Mouse (Mus musculus): ENCODE measurements around the gene Rpl35. TPM values are rescaled to one million over a fixed set of nuclear protein-coding genes. Genes with fewer than 3 reads are reported as not detected.

Gene Rpl35
- polyA plus RNA-seq, 1 experiment from 2014 or later, result 1,382 TPM

DNA sequence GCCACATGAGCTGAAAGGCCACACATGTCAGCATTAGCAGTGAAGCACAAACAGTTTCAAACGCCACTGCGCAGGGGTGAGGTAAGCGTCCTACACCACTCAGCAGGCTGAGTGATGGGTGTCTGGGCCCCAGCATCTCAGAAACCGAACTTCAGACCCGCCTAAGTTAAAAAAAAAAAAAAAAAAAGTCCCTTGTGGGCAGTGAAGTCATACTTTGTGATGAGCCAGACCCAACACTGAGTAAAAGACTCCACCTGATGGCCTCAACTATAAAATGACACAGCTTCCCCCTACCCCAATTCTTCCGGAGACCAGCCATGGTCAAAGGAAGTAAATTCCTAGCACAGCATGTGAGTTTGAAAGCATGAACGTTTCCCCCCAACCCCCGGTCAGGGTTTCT is 2.3 kb downstream of the Rpl35 start:
- no peaks in the 10 kb centered on the region for H3K27me3 ChIP-seq (replicated peaks; ENCODE audit: control insufficient read depth, insufficient read depth, low read length)
- H3K9me3 ChIP-seq (ENCODE audit: control insufficient read depth, low read length), result no peaks in the 10 kb centered on the region
- peak overlapping the region; percentile 79 for H3K4me3 ChIP-seq (ENCODE audit: low read depth, low read length)
- DNase-seq (ENCODE audit: low spot score), result no peak
- WGBS, result 32% methylated on average over 8 of the region's 8 CpGs
- no peak for ATAC-seq (replicated peaks; ENCODE audit: low FRiP score)
- peaks cover 41% of the 10 kb centered on the region for H3K36me3 ChIP-seq (ENCODE audit: control insufficient read depth, insufficient read depth, low read length)
- peak overlapping the region; percentile 78 for H3K27ac ChIP-seq (ENCODE audit: low read depth, low read length)
- H3K4me2 ChIP-seq, result peak overlapping the region; percentile 67
- peak overlapping the region; percentile 94 for H3K9ac ChIP-seq (ENCODE audit: low read depth, low read length)
- peaks cover 42% of the 10 kb centered on the region for H3K4me1 ChIP-seq (replicated peaks; ENCODE audit: control insufficient read depth, insufficient read depth, low read length)

DNA sequence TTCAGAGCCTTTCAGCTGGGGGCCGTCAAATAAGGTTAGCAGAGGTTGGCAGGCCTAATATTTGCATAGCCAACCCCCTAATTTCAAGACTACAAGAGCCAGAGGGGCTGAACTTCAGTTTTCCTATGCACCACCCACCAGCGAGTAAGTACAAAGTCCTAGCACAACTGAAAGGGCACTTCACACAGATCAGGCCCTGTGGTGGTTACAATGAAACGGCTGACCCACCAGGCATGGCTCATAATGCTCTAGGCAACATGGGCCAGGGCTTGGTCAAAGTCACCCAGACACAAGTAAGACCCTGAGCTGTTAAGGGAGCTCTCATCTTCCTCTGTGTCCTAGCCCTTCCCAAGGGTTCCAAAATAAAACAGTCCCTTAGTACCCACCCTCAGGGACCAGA is 3.6 kb downstream of the Rpl35 start:
- H3K9ac ChIP-seq (ENCODE audit: low read depth, low read length), result peak overlapping the region; percentile 46; the same call in 1 of the 2 replicates
- H3K36me3 ChIP-seq (ENCODE audit: control insufficient read depth, insufficient read depth, low read length), result peaks cover 41% of the 10 kb centered on the region
- WGBS, result 74% methylated on average over 3 of the region's 3 CpGs
- peak overlapping the region; percentile 73 for H3K27ac ChIP-seq (ENCODE audit: low read depth, low read length)
- H3K27me3 ChIP-seq (replicated peaks; ENCODE audit: control insufficient read depth, insufficient read depth, low read length), result no peaks in the 10 kb centered on the region
- no peak for ATAC-seq (replicated peaks; ENCODE audit: low FRiP score)
- H3K4me1 ChIP-seq (replicated peaks; ENCODE audit: control insufficient read depth, insufficient read depth, low read length), result peaks cover 43% of the 10 kb centered on the region
- no peak for DNase-seq (ENCODE audit: low spot score)
- no peaks in the 10 kb centered on the region for H3K9me3 ChIP-seq (ENCODE audit: control insufficient read depth, low read length)
- H3K4me3 ChIP-seq (ENCODE audit: low read depth, low read length), result peak overlapping the region; percentile 79
- H3K4me2 ChIP-seq, result peak overlapping the region; percentile 67

DNA sequence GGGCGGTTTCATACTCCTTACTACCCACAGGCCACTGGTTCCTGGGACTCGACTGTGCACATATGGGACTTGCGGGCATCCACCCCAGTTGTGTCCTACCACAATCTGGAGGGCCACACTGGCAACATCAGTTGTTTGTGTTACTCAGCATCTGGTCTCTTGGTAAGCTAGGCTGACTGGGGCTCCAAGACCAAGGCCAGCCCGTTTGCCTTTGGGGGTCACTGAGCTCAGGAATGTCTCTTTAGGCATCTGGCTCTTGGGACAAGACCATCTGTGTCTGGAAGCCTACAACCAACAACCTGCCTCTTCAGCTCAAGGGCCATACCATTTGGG is 4.9 kb downstream of the Rpl35 start:
- peaks cover 41% of the 10 kb centered on the region for H3K36me3 ChIP-seq (ENCODE audit: control insufficient read depth, insufficient read depth, low read length)
- H3K4me2 ChIP-seq, result no peak overlapping the region
- H3K27ac ChIP-seq (ENCODE audit: low read depth, low read length), result peak overlapping the region; percentile 11
- peaks cover 33% of the 10 kb centered on the region for H3K4me1 ChIP-seq (replicated peaks; ENCODE audit: control insufficient read depth, insufficient read depth, low read length)
- 83% methylated on average over 4 of the region's 4 CpGs for WGBS
- no peaks in the 10 kb centered on the region for H3K27me3 ChIP-seq (replicated peaks; ENCODE audit: control insufficient read depth, insufficient read depth, low read length)
- no peak overlapping the region for H3K4me3 ChIP-seq (ENCODE audit: low read depth, low read length)
- DNase-seq (ENCODE audit: low spot score) (no peak), ATAC-seq (replicated peaks; ENCODE audit: low FRiP score) (no peak)
- H3K9me3 ChIP-seq (ENCODE audit: control insufficient read depth, low read length), result no peaks in the 10 kb centered on the region
- no peak overlapping the region for H3K9ac ChIP-seq (ENCODE audit: low read depth, low read length)

DNA sequence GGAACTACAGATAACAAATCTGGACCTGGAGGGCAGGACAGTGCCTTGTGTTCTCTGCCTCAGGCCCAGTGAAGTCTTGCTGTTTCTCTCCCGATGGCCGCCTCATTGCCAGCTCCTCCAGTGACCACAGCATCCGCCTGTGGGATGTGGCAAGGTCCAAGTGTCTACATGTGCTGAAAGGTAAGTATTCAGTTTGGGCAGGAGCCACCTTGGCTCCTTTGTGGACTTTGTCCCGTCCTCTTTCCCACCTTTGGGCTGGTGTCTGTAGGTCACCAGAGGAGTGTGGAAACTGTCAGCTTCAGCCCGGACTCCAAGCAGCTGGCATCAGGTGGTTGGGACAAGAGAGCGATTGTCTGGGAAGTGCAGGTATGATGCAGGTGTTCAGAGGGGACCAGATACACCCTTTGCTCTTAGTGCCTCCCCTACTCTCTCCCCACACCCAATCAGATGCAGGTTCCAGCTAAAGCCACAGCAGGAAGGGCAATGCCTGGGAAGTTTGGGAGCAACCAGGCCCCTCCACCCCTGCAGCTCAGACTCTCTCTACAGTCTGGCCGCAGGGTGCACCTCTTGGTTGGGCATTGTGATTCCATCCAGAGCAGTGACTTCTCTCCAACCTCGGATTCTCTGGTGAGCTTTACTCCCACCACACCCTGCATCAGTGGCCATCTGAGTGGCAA is 5.4 kb downstream of the Rpl35 start:
- peaks cover 41% of the 10 kb centered on the region for H3K36me3 ChIP-seq (ENCODE audit: control insufficient read depth, insufficient read depth, low read length)
- H3K27ac ChIP-seq (ENCODE audit: low read depth, low read length), result peak overlapping the region; percentile 57
- DNase-seq (ENCODE audit: low spot score), result no peak
- no peak overlapping the region for H3K4me3 ChIP-seq (ENCODE audit: low read depth, low read length)
- 68% methylated on average over 8 of the region's 8 CpGs for WGBS
- no peaks in the 10 kb centered on the region for H3K27me3 ChIP-seq (replicated peaks; ENCODE audit: control insufficient read depth, insufficient read depth, low read length)
- peaks cover 33% of the 10 kb centered on the region for H3K4me1 ChIP-seq (replicated peaks; ENCODE audit: control insufficient read depth, insufficient read depth, low read length)
- H3K9me3 ChIP-seq (ENCODE audit: control insufficient read depth, low read length), result no peaks in the 10 kb centered on the region
- H3K9ac ChIP-seq (ENCODE audit: low read depth, low read length), result no peak overlapping the region
- ATAC-seq (replicated peaks; ENCODE audit: low FRiP score), result no peak
- H3K4me2 ChIP-seq, result no peak overlapping the region

DNA sequence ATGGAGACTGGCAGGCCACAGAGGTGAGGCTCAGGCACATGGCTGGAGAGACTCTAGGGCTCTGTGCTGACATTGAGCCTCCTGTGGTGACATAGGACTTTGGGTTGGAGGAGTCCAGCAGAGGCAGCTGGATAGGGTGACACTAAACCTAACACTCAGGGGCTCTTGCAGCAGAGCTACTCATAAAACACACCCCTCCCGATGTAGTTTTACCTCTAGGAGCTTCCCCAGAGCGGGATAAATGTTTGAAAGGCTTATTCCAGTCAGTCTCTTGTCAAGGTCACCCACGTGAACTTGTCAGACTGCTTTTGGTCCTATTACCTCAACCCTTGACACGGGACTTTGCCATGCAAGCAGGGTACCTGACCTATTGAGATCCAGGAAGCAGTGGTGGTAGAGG is 6.0 kb downstream of the Rpl35 start:
- H3K9ac ChIP-seq (ENCODE audit: low read depth, low read length), result no peak overlapping the region
- peak overlapping the region; percentile 57 for H3K27ac ChIP-seq (ENCODE audit: low read depth, low read length)
- H3K4me2 ChIP-seq, result no peak overlapping the region
- H3K9me3 ChIP-seq (ENCODE audit: control insufficient read depth, low read length), result no peaks in the 10 kb centered on the region
- H3K27me3 ChIP-seq (replicated peaks; ENCODE audit: control insufficient read depth, insufficient read depth, low read length), result no peaks in the 10 kb centered on the region
- H3K4me3 ChIP-seq (ENCODE audit: low read depth, low read length), result no peak overlapping the region
- 49% methylated on average over 4 of the region's 4 CpGs for WGBS
- H3K36me3 ChIP-seq (ENCODE audit: control insufficient read depth, insufficient read depth, low read length), result peaks cover 41% of the 10 kb centered on the region
- H3K4me1 ChIP-seq (replicated peaks; ENCODE audit: control insufficient read depth, insufficient read depth, low read length), result peaks cover 33% of the 10 kb centered on the region
- ATAC-seq (replicated peaks; ENCODE audit: low FRiP score) (no peak), DNase-seq (ENCODE audit: low spot score) (no peak)

DNA sequence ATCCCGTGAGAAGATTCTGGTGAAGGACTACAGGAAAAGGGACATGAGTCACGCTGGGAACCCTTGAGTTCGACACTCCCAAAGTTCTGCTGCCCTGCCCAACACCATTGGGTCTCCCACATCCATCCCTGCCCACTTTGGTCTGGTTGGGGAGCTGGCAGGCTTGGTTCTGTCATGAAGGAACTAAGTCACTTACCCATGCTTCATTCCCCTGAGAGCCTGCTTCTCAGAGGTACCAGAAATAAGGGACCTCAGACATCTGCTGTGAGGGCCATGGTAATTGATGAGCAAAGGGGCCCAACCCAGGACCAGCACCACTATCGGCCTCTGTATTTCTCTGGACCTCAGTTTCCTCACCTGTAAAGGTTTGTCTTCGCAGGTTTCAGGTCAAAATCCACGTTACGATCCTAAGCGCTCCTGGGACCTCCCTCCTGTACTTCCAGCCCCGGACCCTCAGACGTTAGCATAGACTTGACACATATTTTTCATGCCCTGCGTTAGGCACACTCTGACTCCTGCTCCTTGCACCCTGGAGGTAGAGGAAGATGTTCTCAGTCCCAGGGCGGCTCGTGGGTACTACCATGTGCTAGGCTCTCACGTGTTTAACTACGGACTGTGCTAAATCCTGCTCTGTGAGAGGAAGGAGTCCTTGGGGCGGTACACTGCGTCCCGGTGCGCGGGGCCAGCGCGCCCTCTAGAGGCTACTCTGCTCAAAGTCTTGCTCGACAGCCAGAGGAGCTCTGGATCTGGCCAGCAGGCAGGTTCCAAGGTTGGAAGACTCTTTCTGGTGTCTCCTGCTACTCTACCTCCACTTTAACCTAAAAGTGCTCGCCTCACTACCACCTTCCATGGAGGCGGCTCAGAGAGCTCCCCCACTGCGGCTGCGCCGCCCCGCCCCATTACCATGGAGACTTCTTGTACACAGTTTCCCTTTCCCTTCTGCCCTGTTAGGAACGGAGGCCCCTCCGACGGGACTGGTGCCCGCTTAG is 7.7 kb downstream of the Rpl35 start, which contains the start of gene Wdr38:
TSS of gene Wdr38 (plus strand) at position 91 of the 989 bp plus-strand sequence.
- peaks cover 21% of the 10 kb centered on the region for H3K4me1 ChIP-seq (replicated peaks; ENCODE audit: control insufficient read depth, insufficient read depth, low read length)
- peak within 1 kb of the TSS; percentile 72 for H3K4me2 ChIP-seq
- H3K27ac ChIP-seq (ENCODE audit: low read depth, low read length), result no peak within 1 kb of the TSS
- H3K36me3 ChIP-seq (ENCODE audit: control insufficient read depth, insufficient read depth, low read length), result peaks cover 29% of the 10 kb centered on the region
- ATAC-seq (replicated peaks; ENCODE audit: low FRiP score) (peak; percentile 86), DNase-seq (ENCODE audit: low spot score) (peak; percentile 86)
- no peaks in the 10 kb centered on the region for H3K9me3 ChIP-seq (ENCODE audit: control insufficient read depth, low read length)
- peak within 1 kb of the TSS; percentile 43 for H3K9ac ChIP-seq (ENCODE audit: low read depth, low read length)
- 11% methylated on average over 33 of the region's 33 CpGs for WGBS
- H3K27me3 ChIP-seq (replicated peaks; ENCODE audit: control insufficient read depth, insufficient read depth, low read length), result no peaks in the 10 kb centered on the region
- peak within 1 kb of the TSS; percentile 53 for H3K4me3 ChIP-seq (ENCODE audit: low read depth, low read length)

DNA sequence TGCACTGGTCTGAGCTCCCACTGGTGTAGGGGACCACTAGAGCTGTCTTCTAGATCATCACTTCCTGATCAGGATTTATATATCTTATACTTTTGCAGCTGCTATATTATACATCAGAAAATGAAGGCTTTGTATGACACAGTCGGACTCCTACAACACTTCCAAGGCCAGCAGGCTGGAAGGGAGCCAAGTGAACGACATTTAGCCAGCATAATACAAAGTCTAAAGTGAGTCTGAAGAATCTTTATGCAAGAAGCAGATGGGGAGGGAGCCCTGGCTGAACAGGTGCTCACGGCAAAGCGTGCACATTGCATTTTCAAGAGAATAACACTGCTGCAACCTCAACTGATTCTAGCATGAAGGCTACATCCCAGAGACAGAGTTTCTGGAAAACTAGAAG is 13.0 kb downstream of the Rpl35 start:
- no peak overlapping the region for H3K27ac ChIP-seq (ENCODE audit: low read depth, low read length)
- no peak overlapping the region for H3K4me2 ChIP-seq
- H3K27me3 ChIP-seq (replicated peaks; ENCODE audit: control insufficient read depth, insufficient read depth, low read length), result no peaks in the 10 kb centered on the region
- H3K9me3 ChIP-seq (ENCODE audit: control insufficient read depth, low read length), result no peaks in the 10 kb centered on the region
- WGBS, result 71% methylated on average over 4 of the region's 4 CpGs
- no peak overlapping the region for H3K9ac ChIP-seq (ENCODE audit: low read depth, low read length)
- no peaks in the 10 kb centered on the region for H3K36me3 ChIP-seq (ENCODE audit: control insufficient read depth, insufficient read depth, low read length)
- H3K4me3 ChIP-seq (ENCODE audit: low read depth, low read length), result no peak overlapping the region
- peaks cover 3% of the 10 kb centered on the region for H3K4me1 ChIP-seq (replicated peaks; ENCODE audit: control insufficient read depth, insufficient read depth, low read length)
- no peak for DNase-seq (ENCODE audit: low spot score)
- no peak for ATAC-seq (replicated peaks; ENCODE audit: low FRiP score)

DNA sequence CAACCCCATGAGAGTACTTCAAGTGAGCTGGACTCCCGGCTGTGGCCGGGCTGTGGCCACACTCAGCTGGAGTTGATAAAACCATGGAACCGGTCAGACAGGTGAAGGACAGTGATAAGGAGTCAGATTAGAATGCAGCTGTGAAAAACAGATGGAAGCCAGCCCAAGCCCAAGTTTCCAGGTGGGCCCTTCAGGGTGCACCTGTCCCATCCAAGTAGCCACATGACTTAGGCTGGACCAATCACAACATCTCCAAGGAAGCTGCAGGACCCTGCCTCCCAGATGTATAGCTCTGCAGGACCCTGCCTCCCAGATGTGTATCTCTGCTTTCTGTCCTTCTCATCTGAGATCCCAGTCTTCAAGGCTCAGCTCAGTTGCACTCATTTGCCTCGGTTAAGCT is 13.4 kb downstream of the Rpl35 start:
- 43% methylated on average over 4 of the region's 4 CpGs for WGBS
- H3K9ac ChIP-seq (ENCODE audit: low read depth, low read length), result no peak overlapping the region
- H3K36me3 ChIP-seq (ENCODE audit: control insufficient read depth, insufficient read depth, low read length), result no peaks in the 10 kb centered on the region
- H3K4me3 ChIP-seq (ENCODE audit: low read depth, low read length), result no peak overlapping the region
- ATAC-seq (replicated peaks; ENCODE audit: low FRiP score) (no peak), DNase-seq (ENCODE audit: low spot score) (no peak)
- no peaks in the 10 kb centered on the region for H3K9me3 ChIP-seq (ENCODE audit: control insufficient read depth, low read length)
- no peak overlapping the region for H3K4me2 ChIP-seq
- H3K4me1 ChIP-seq (replicated peaks; ENCODE audit: control insufficient read depth, insufficient read depth, low read length), result no peaks in the 10 kb centered on the region; the same call in 1 of the 2 replicates
- H3K27ac ChIP-seq (ENCODE audit: low read depth, low read length), result no peak overlapping the region
- H3K27me3 ChIP-seq (replicated peaks; ENCODE audit: control insufficient read depth, insufficient read depth, low read length), result no peaks in the 10 kb centered on the region

Data from liver, embryonic 11.5 days (tissue).